Mouse (Mus musculus) CD4-positive, CD25-positive, alpha-beta regulatory T cell, adult 4 months (primary cell): ENCODE data around the gene Ip6k1. TPM values are rescaled to one million over a fixed set of nuclear protein-coding genes. Genes with fewer than 3 reads are reported as not detected.
"Not testable (repeated sequence)": the region's sequence is repeated elsewhere in the genome, so short reads cannot be mapped to it uniquely, and the experiment has no call there.

Source experiments
- ATAC-seq: one replicate; pipeline ENCODE4 v1.8.0; 2017
- polyA plus RNA-seq, 2 experiments: library from polyadenylated mRNA; unstranded; fragments of 100-300 nt; shearing (Covaris generic); gene quantifications; one replicate each; pipeline ENCODE4 v1.2.1; 2017

Gene Ip6k1
- polyA plus RNA-seq, 2 experiments from 2014 or later, result 65.9 to 118 TPM

- ATAC-seq, result no peak
Measured at GRCm38 (mm10) chr9:107983421-107983890, 18.8 kb upstream of the Ip6k1 start.

- ATAC-seq, result no peak
Measured at GRCm38 (mm10) chr9:107984052-107984753, 18.1 kb upstream of the Ip6k1 start.

GRCm38 (mm10) chr9:107984754-107985055 lies 17.6 kb upstream of the Ip6k1 start:
- ATAC-seq, result no peak

- ATAC-seq, result peak; percentile 86
Measured at GRCm38 (mm10) chr9:107985131-107986119, 16.9 kb upstream of the Ip6k1 start, which contains the start of gene Inka1. Inka1 (minus strand) TSS chr9:107985879.

- ATAC-seq, result peak; percentile 30
Measured at GRCm38 (mm10) chr9:107986376-107986775, 15.9 kb upstream of the Ip6k1 start.

GRCm38 (mm10) chr9:107987950-107988349 lies 14.4 kb upstream of the Ip6k1 start:
- ATAC-seq, result no peak

GRCm38 (mm10) chr9:107992197-107992596 lies 10.1 kb upstream of the Ip6k1 start, which contains the start of gene Cdhr4:
Cdhr4 (plus strand) TSS chr9:107992497.
- no peak for ATAC-seq

- ATAC-seq, result no peak
Measured at GRCm38 (mm10) chr9:107993013-107993412, 9.3 kb upstream of the Ip6k1 start.

GRCm38 (mm10) chr9:107994464-107994863 lies 7.8 kb upstream of the Ip6k1 start:
- ATAC-seq, result no peak

GRCm38 (mm10) chr9:107995513-107995912 lies 6.8 kb upstream of the Ip6k1 start:
- ATAC-seq, result no peak

GRCm38 (mm10) chr9:107996049-107996448 lies 6.3 kb upstream of the Ip6k1 start, which contains the start of gene Gm20662:
Gm20662 (plus strand) TSS chr9:107996349.
- ATAC-seq, result no peak

GRCm38 (mm10) chr9:108002778-108003530 lies 653 bp downstream of the Ip6k1 start:
- ATAC-seq, result peak; percentile 29

GRCm38 (mm10) chr9:108003531-108003890 lies 1.2 kb downstream of the Ip6k1 start:
- no peak for ATAC-seq

- ATAC-seq, result no peak
Measured at GRCm38 (mm10) chr9:108008041-108008440, 5.7 kb downstream of the Ip6k1 start.

- ATAC-seq, result peak; percentile 75
Measured at GRCm38 (mm10) chr9:108010385-108010784, 8.1 kb downstream of the Ip6k1 start.

- not testable (repeated sequence) for ATAC-seq
Measured at GRCm38 (mm10) chr9:108013577-108013976, 11.3 kb downstream of the Ip6k1 start.

- ATAC-seq, result no peak
Measured at GRCm38 (mm10) chr9:108017127-108017526, 14.8 kb downstream of the Ip6k1 start.

GRCm38 (mm10) chr9:108020741-108021140 lies 18.4 kb downstream of the Ip6k1 start:
- ATAC-seq, result no peak

- ATAC-seq, result no peak
Measured at GRCm38 (mm10) chr9:108023216-108023615, 20.9 kb downstream of the Ip6k1 start.

- no peak for ATAC-seq
Measured at GRCm38 (mm10) chr9:108026584-108026983, 24.3 kb downstream of the Ip6k1 start.

GRCm38 (mm10) chr9:108027867-108028266 lies 25.6 kb downstream of the Ip6k1 start:
- ATAC-seq, result no peak

GRCm38 (mm10) chr9:108032126-108032525 lies 29.8 kb downstream of the Ip6k1 start:
- no peak for ATAC-seq
